Mouse (Mus musculus): ENCODE results near the gene Nav2.
A peak's percentile ranks its signal among the peaks of the same experiment; 100 is the strongest.

Gene Nav2

GRCm38 (mm10) chr7:49361465-49362090, 453.1 kb downstream of the Nav2 start:
- DNase-seq (ENCODE audit: low spot score) = no peak

- no peak for DNase-seq (ENCODE audit: low spot score)
These were observed 456.1 kb downstream of the Nav2 start for GRCm38 (mm10) chr7:49364486-49365162.

GRCm38 (mm10) chr7:49368590-49368989, 460.1 kb downstream of the Nav2 start:
- no peak for DNase-seq (ENCODE audit: low spot score)

- no peak for DNase-seq (ENCODE audit: low spot score)
These were observed 460.5 kb downstream of the Nav2 start for GRCm38 (mm10) chr7:49369006-49369405.

GRCm38 (mm10) chr7:49369809-49370473, 461.4 kb downstream of the Nav2 start:
- DNase-seq (ENCODE audit: low spot score) = no peak

GRCm38 (mm10) chr7:49371345-49371744, 462.8 kb downstream of the Nav2 start:
- DNase-seq (ENCODE audit: low spot score) = no peak

GRCm38 (mm10) chr7:49371972-49372371, 463.5 kb downstream of the Nav2 start:
- DNase-seq (ENCODE audit: low spot score) = no peak

GRCm38 (mm10) chr7:49373173-49373572, 464.7 kb downstream of the Nav2 start:
- DNase-seq (ENCODE audit: low spot score) = no peak

- no peak for DNase-seq (ENCODE audit: low spot score)
These were observed 465.1 kb downstream of the Nav2 start for GRCm38 (mm10) chr7:49373661-49374060.

- peak; percentile 66 for DNase-seq (ENCODE audit: low spot score)
These were observed 467.0 kb downstream of the Nav2 start for GRCm38 (mm10) chr7:49375499-49375974.

- DNase-seq (ENCODE audit: low spot score) = no peak
These were observed 470.1 kb downstream of the Nav2 start for GRCm38 (mm10) chr7:49378608-49379007.

GRCm38 (mm10) chr7:49380940-49381339, 472.4 kb downstream of the Nav2 start:
- DNase-seq (ENCODE audit: low spot score) = no peak

GRCm38 (mm10) chr7:49382884-49383283, 474.4 kb downstream of the Nav2 start:
- no peak for DNase-seq (ENCODE audit: low spot score)

GRCm38 (mm10) chr7:49388137-49388536, 479.6 kb downstream of the Nav2 start:
- DNase-seq (ENCODE audit: low spot score) = no peak

GRCm38 (mm10) chr7:49390312-49390711, 481.8 kb downstream of the Nav2 start:
- no peak for DNase-seq (ENCODE audit: low spot score)

- DNase-seq (ENCODE audit: low spot score) = no peak
These were observed 482.3 kb downstream of the Nav2 start for GRCm38 (mm10) chr7:49390829-49391228.

- no peak for DNase-seq (ENCODE audit: low spot score)
These were observed 483.7 kb downstream of the Nav2 start for GRCm38 (mm10) chr7:49392180-49392579.

- DNase-seq (ENCODE audit: low spot score) = no peak
These were observed 484.3 kb downstream of the Nav2 start for GRCm38 (mm10) chr7:49392834-49393233.

- DNase-seq (ENCODE audit: low spot score) = no peak
These were observed 485.3 kb downstream of the Nav2 start for GRCm38 (mm10) chr7:49393857-49394256.

- DNase-seq (ENCODE audit: low spot score) = no peak
These were observed 487.7 kb downstream of the Nav2 start for GRCm38 (mm10) chr7:49396202-49396601.

GRCm38 (mm10) chr7:49397441-49398003, 489.0 kb downstream of the Nav2 start:
- peak; percentile 52 for DNase-seq (ENCODE audit: low spot score)

GRCm38 (mm10) chr7:49398020-49398516, 489.6 kb downstream of the Nav2 start:
- DNase-seq (ENCODE audit: low spot score) = no peak

GRCm38 (mm10) chr7:49399314-49399713, 490.8 kb downstream of the Nav2 start:
- DNase-seq (ENCODE audit: low spot score) = peak; percentile 68
